ENCODE assay signal across 27 mouse cellular contexts in the genomic region with DNA sequence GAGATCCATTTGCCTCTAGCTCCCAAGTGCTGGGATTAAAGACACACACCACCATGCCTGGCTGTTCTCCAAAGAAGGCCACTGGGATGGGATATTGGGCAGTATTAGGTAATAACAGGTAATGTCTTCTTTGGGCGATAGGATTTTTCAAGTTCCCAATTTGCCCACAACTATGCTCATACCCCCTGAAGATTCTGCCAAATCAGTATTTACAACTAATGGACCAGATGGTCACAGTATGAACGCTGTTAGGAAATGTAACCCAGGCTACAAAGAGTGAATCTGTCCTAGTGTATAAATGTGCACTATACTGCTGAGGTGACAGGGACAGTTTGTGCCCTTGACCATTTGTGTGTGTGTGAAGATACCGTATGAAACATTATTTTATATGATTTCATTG.
A peak's percentile ranks its signal among the peaks of the same experiment; 100 is the strongest.
DNase-seq lines count a peak whose midpoint lies in the region; TF ChIP-seq lines count a peak whose summit lies in the region.
"Had no signal": no experiment of that assay in that cellular context is flagged by ENCODE, and none has a peak within 500 bp of the region (broad histone marks: within the 10 kb centered on the region; RNA-seq: fewer than 3 reads in every experiment).

No protein-coding gene starts in this region.

- H3K27ac ChIP-seq in left cerebral cortex, adult 2 months: peak overlapping the region; percentile 16; the same call in 1 of the 2 replicates
- H3K27ac ChIP-seq: forebrain, embryonic 12.5 days; heart, embryonic 10.5 days; heart, embryonic 15.5 days; hindbrain, embryonic 12.5 days; kidney, postnatal 0 days; limb, embryonic 13.5 days; midbrain, embryonic 10.5 days; midbrain, embryonic 15.5 days; neural tube, embryonic 15.5 days had no signal

- intact Hi-C loops in left cerebral cortex, adult 2 months (cut with DNase I): no loop called here
- intact Hi-C loops in left cerebral cortex, postnatal 4 days (cut with DNase I): no loop called here

- TF ChIP-seq CTCF in left cerebral cortex, adult 2 months (IDR thresholded peaks at IDR 0.05): no peak

- DNase-seq in left cerebral cortex, adult 2 months (ENCODE audit: extremely low spot score in 1 of 2, low spot score in 2 of 2): no peak
- no peak for DNase-seq in left cerebral cortex, postnatal 4 days
- peak; percentile 21 for DNase-seq in cerebellum, adult 11 months
- DNase-seq in cerebellum, adult 18-20 months: peak; percentile 47 to 54
- DNase-seq in cerebellum, postnatal 10 days: peak; percentile 27 to 34
- DNase-seq in adrenal gland, postnatal 25 days: no peak
- DNase-seq in adrenal gland, adult 18-20 months (ENCODE audit: low spot score in 2 of 2): no peak
- no peak for DNase-seq in retina, embryonic 14.5 days (ENCODE audit: low spot score)
- DNase-seq: adrenal gland, postnatal 10 days; B cell, adult 2 months; forebrain, postnatal 0 days; kidney, adult 8-10 months; kidney, postnatal 4 days; layer of hippocampus, adult 9-11 months; lung, adult 18-20 months; right cerebral cortex, postnatal 25 days; thymus, postnatal 14 days had no signal

- no peak overlapping the region for H3K4me3 ChIP-seq in left cerebral cortex, adult 2 months
- H3K4me3 ChIP-seq: erythroblast, embryonic 14.5 days; forebrain, embryonic 12.5 days; heart, embryonic 10.5 days; heart, embryonic 15.5 days; hindbrain, embryonic 12.5 days; limb, embryonic 13.5 days; midbrain, embryonic 10.5 days; midbrain, embryonic 15.5 days; neural tube, embryonic 15.5 days had no signal

Comparison
In these comparisons a context has a peak if more than half of its experiments do, and no peak if none do; other contexts are left out.
1. DNase-seq: peak in cerebellum, adult 11 months (single experiment), cerebellum, adult 18-20 months (2 of 2) and cerebellum, postnatal 10 days (2 of 2); none in left cerebral cortex, adult 2 months (0 of 2), left cerebral cortex, postnatal 4 days (single experiment), adrenal gland, postnatal 25 days (single experiment), adrenal gland, adult 18-20 months (0 of 2) and retina, embryonic 14.5 days (single experiment).